Mouse (Mus musculus): Measurements from ENCODE around the gene Dhx16. TPM values are rescaled to one million over a fixed set of nuclear protein-coding genes. Genes with fewer than 3 reads are reported as not detected.

The Dhx16 gene
- total RNA-seq, 4 experiments from 2014 or later = 18.7 to 20.8 (median 20.1) TPM

DNA sequence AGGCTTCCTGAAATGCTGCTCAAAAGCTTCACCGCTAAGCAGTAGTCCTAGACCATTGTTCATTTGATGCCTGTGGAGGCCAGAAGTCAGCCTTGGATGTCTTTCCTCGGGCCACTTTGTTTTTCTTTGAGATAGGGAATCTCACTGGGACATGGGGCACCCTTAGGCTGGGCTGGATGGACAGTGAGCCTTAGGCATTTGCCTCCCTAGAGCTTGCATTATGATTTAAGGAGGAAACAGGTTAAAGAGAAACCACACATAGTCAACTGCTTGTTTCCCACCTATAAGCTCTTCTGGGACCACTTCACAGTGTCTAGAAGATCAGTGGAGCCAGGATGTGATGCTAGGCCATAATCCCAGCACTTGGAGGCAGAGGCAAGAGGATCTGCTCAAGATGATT lies 19.8 kb upstream of the Dhx16 start:
- no peak for DNase-seq (ENCODE audit: low spot score)

DNA sequence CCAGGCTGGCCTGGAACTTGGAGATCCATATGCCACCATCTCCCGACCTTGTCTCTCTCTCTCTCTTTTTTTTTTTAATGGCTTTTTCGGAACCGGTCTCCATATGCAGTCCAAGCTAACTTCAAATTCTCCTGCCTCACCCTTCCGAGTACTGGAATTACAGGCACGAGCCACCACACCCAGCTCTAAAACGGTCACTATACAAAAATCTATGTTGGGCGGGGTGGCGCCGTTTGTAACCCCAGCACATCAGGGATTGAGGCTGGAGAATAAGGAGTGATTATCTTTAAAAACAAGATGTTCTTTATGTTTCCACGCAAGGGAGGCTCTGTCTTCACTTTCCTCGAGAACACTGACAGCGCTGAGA lies 18.8 kb upstream of the Dhx16 start:
- DNase-seq (ENCODE audit: low spot score) = no peak

DNA sequence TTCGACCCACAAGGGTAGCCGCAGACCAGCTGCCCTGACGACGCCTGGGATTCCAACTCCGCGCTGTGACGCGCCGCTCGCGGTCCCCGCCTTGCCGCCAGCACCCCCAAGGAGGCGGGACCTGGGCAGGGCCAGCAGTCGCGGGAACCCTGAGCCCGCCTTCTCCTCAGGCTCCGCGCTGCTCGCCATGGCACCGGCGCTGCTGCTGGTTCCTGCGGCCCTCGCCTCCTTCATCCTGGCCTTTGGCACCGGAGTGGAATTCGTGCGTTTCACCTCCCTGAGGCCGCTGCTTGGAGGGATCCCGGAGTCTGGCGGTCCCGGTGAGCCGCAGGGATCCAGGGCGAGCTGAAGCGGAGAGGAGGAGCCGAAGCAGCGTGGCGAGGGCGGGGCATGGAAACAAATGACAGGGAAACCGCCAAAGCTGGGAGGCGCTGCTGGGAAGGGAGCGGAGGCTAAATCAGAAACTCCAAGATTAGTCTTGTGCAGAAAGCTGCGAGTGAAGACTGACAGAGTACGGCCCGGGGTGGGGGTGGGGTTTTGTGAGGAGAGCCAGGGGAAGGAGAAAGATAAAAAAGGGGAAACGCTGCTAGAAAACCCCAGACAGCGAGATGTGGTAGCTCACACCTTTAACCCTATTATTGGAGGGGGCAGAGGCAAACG lies 18.3 kb upstream of the Dhx16 start, which contains the start of gene Nrm:
Gene Nrm (plus strand): TSS at position 121 of the 660 bp plus-strand sequence.
- DNase-seq (ENCODE audit: low spot score) = peak; percentile 95

DNA sequence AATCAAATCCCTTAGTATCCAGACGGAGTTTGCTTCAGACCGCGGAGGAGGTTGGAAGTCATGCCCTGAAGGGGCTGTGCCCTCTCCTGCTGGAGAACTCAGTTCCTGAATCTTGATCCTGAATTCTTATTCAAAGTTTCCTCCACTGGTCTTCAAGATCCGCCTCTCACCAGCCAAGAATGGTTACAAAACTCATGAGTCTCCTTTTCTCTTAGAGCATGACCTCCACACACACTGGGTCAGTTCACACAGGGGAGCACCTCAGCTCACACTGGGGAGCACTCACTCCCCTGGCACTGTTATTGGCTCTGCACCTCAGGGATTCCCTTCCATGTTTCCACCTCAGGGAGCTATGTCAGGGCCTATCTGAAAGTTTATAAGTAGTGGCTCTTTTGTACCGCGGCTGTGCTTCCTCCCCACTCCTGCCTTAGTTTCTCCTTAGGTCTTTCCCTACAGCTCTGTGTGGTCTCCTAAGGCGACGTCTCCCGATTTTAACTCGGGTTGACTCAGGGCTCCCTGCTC lies 14.7 kb upstream of the Dhx16 start:
- no peak for DNase-seq (ENCODE audit: low spot score)

DNA sequence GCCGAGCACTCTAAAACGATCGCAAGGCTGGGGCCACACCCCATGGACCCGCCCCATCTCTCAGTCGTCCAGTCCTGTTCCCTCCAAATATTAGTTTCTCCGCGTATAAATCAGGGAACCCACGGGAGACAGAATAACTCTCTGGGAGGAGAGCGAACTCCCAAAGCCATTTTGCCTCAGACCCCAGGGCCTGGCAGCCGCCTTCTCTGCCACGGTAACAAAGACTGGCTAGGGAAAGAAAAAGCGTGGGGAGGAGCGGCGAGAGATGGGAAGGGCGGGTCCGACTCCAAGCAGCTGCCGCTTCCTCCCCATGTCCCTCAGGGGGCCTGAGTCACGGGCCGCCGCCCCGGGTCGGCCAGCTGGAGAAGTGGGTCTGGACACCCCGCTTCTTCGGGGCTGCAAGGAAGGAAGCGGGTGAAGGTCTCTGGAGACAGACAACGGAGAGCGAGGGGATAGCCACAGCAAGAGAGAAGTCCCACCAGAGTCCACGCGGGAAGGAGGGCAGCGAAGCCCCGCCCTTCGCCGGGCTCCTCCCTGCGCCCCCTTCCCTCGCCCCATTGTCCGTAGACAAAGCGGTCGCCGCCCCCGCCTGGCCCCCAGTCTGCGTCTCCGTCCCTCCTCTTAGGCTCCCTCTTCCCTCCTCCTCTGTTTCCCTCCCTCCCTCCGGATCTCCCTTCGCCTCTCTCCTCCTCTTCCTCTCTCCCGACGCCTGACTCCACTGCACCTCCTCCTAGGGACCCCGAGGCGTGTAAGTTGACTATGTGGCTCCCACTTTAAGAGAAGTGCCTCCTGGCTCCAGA lies 13.9 kb upstream of the Dhx16 start, which contains the start of gene Ppp1r18:
Gene Ppp1r18 (plus strand): TSS at position 113 of the 800 bp plus-strand sequence.
- DNase-seq (ENCODE audit: low spot score) = peak; percentile 87

DNA sequence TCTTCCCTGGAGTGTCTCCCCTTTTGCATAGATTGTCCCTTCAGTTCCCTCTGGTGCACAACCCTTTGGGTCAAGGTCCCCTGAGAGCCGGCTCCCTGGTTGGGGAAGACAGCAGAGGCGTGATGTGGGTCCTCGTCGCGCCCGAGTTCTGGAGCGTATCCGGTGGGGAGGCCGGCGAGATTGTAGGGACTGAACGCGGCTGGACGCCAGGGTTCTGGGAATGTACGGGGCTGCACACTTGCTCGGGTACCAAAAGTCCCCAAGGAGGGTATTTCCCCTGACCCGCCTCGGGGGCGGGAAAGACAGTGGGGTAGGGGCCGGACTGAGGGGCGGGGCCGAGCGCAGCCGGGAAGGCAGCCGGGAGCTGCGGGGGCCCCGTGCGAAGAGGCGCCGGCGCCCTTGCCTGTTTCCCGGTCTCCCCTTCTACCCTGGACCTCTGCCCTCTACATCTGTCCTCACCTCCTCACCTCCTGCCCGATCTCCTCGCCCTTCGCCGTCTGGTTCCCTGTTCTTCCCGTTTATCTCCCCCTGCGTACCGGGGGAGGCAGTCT lies 13.3 kb upstream of the Dhx16 start:
- no peak for DNase-seq (ENCODE audit: low spot score)

DNA sequence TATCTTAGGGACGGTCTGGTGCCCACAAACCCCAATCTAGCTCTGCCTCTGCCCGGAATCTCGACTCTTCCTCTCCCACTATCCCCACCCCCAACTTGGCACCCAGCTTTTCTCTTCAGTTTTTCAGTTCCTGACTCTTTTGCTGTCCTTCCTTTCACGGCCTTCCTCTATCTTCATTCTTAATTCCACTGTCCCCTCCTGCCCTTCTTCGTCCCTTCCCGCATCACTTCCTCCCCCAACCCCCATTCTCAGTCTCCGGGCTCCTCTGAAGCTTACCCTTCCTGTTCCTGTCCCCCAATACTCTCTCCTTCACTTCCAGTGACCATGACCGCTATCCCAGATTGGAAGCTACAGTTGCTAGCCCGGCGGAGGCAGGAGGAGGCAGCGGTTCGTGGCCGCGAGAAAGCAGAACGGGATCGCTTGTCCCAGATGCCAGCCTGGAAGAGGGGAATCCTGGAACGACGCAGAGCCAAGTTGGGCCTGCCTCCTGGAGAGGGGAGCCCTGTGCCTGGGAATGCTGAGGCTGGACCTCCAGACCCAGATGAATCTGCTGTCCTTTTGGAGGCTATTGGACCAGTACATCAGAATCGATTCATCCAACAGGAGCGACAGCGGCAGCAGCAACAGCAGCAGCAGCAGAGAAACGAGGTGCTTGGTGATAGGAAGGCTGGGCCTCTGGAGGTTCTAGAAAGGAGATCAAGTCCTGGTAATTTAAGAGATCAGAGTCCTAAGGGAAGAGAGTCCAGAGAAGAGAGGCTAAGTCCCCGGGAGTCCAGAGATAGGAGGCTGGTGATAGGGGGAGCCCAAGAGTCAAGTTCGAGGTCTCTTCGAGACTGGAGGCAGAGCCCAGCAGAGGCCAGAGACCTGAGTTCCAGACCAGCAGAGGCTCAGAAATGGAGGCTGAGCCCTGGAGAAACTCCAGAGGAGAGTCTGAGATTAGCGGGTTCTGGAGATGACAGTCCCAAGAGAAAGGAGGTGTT lies 12.4 kb upstream of the Dhx16 start:
- peak; percentile 61 for DNase-seq (ENCODE audit: low spot score)

DNA sequence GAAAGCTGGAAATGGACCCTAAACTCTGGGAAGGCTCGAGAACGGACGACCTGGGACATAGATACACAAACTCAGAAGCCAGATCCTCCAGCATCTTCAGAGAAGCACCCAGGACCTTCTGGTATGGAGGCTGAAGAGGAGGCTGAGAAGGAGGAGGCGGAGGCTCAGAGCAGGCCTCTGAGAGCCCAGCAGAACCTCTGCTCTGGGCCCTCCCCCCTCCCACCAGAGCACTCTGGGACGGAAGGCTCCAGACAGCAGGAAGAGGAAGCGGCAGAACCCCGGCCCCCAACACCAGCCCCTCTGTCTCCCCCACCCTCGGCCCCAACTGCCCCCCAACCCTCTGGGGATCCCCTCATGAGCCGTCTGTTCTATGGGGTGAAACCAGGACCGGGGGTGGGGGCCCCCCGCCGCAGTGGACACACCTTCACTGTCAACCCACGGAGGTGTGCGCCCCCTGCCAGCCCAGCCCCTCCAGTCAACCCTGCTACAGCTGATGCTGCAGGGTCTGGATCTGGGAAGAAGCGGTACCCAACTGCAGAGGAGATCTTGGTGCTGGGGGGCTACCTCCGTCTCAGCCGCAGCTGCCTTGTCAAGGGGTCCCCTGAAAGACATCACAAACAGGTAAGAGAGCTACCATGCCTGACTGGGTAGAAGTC lies 11.3 kb upstream of the Dhx16 start:
- DNase-seq (ENCODE audit: low spot score) = peak; percentile 40

DNA sequence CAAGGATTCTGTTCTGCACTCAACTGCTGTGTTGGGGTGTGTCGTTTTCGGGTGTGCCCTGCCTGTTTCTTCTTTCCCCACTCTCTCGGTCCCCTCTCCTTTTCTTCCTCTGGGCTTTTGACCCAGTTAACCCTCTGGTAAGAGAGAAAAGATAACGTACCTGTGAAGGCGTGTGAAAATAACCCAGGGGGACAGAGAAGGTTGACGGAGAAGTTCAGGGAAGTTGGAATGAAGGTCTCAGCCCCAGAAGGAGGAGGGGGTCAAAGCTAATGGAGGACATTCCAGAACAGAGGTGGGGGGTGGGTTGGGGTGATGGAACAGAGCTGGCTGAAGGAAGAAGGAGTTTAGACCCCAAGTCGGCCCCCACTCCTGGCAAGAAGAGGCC lies 10.7 kb upstream of the Dhx16 start:
- DNase-seq (ENCODE audit: low spot score) = no peak

DNA sequence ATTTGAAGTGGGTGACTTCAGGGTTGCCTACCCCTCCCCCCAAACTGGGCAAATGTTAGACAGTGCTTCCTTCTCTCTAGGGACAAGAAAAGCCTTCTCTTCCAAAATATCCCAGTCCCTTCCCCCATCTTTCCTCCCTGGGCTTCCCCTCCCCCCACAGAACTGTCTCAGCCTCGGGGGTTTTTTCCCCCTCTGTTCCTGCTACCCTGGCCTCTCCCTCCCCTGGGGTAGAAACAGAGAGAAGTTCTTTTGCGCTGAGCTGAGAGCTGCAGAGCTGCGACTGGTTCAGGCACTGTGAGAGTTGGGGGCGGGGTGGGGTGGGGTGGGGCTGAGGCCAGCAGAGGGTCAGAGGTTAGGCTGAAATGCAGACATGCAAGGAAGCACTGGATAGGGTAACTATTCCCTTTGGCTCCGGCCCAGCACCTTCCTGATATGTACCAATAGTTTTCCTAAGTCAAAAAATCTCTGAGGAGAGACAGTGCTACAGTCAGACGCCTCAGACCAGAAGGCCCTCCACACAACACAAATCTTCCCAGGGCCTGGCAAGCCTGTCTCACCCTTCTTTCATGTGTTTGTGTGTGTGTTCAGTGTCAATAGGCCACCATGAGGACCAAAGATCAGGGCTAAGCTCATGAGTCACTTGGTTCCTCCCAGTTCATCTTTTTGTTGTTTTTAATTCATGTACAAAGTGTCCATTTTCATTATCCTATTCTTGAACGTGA lies 10.1 kb upstream of the Dhx16 start:
- peak; percentile 68 for DNase-seq (ENCODE audit: low spot score)

DNA sequence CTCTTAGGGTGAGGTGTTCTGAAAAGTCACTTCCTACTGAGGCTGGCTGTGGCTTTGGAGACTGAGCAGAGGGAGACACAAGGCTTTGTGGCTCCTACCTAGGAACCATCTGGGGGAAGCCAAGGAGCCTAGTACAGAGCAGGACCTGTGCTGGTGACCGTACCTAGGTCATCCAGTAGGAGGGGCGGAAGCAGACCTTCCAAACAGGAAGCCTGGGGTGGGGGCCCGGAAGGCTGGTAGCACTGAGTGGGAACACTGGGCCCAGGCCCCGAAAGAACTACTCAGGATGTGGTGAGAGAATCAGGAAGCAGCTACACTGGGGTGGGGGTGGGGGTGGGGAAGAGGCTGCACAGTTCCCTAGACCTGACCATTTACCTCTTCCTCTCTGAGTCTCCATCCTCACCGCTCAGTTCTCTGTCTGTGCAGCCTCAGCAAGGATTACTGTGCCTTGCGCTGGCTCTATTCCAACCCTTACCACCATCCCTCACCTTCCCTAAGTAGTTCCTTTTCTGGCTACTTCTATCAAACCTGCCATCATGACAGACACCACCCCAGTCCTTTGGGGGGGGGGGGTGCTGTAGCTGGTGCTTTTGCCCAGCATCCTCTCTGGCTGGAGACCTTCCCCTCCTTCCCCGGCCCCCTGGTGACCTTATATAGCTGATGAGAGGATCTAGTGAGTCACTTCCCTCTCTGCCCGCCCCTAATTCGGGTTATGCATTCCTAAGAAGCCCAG lies 9.3 kb upstream of the Dhx16 start:
- peak; percentile 82 for DNase-seq (ENCODE audit: low spot score)

DNA sequence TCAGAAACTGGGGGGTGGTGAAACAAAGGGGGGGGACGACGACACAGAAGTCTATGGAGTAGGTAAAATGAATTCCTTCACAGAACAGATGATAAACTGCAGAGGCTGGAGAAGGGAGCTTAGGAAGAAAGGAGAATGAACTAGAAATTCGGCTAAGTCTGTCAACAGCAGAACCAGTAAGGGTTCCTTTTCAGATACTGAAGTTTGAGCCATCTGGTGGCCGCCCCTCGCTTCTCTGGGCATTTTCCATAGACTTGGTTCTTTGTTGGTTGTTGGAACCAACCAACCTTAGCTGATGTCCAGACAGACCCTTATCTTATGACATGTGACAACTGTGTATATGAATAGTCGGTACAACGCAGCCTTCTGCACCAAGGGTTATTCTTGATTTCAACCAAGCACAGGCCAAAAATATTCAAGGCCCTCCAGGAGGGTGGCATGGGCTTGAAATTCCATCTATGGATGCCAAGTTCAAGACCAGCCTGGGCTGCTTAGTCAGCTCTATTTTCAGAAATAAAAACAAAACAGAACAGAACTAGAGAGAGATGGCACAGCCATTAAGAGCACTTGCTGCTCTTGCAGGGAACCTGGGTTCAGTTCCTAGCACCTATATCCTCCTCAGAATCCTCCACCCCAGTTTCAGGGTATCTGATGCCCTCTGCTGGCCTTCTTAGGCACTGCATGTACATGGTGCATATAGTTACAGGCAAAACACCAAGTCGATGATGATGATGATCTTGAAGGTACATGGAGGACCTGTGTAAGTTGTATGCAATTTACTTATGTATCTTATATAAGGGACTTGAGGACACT lies 8.5 kb upstream of the Dhx16 start:
- DNase-seq (ENCODE audit: low spot score) = no peak

DNA sequence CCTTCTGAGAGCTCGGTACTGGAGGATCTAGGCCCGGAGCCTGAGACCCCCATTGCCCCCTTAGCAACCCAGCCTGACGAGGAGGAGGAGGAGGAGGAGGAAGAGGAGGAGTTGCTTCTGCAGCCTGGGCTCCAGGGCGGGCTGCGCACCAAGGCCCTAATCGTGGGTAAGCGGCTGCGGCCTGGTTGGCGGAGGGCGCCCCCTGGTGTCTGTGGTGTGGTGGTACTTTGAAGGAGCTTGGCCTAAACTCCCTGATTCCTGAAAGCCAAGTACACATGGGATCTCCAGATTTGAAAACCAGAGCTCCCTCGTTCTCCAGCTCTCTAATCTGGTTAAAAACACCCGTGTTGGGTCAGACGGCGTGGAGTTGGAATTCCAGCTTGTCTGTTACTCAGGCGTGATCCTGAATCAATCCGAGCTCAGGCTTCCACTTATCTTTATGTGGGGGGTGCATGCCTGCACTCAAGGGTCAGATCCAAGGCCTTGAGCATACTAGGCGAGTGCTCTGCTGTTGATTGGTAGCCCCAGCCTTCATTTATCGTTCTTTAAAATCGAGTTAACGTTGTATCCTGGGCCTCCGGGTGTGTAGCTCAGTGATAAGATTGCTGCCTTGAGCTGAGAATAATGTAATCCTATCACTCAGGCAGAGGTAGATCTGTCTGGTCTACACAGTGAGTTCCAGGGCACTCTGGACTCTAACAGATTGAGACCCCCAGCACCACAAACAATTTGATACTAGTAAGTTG lies 5.7 kb upstream of the Dhx16 start:
- DNase-seq (ENCODE audit: low spot score) = peak; percentile 88

DNA sequence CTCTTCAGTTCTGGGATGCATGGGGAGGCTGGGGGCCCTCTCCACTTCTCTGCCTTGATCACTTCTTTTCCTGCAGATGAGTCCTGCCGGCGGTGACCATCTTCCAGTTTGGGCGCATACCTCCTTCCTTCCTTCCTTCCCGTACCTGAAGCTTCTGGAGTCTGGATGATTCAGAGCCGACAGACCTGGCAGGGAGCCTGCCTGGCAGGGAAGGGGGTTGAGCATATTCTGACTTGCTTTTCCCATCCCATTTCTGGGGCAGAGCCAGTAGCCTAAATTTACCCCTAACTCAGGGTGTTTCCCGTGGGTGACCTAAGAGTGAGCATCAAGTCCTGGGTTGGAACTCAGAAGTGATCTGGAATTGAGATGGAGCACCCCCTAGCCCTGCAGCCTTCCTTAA lies 4.9 kb upstream of the Dhx16 start:
- DNase-seq (ENCODE audit: low spot score) = peak; percentile 20

DNA sequence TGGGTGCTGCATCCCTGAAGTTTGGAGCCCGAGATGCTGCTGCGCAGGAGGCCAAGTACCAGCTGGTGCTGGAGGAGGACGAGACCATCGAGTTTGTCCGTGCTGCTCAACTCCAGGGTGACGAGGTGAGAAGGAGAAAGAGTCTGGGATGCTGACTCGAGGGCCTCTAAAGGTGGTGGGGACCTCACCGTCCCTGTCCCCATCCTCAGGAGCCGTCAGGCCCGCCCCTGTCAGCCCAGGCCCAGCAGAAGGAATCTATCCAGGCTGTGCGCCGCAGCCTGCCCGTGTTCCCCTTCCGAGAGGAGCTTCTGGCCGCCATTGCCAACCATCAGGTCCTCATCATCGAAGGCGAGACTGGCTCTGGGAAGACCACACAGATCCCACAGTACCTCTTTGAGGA lies 3.3 kb downstream of the Dhx16 start:
- DNase-seq (ENCODE audit: low spot score) = no peak

DNA sequence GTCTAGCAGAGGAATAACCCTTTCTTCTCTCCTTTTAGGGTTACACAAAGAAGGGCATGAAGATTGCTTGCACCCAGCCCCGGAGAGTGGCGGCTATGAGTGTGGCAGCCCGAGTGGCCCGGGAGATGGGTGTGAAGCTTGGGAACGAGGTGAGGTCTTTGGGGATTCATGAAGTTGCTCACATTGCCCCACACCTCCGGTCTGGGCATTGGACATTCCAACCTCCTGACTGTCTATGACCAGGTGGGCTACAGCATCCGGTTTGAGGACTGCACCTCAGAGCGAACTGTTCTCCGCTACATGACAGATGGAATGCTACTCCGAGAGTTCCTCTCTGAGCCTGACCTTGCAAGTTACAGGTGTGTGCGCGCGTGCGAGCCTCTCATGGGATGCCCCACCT lies 4.2 kb downstream of the Dhx16 start:
- DNase-seq (ENCODE audit: low spot score) = no peak

DNA sequence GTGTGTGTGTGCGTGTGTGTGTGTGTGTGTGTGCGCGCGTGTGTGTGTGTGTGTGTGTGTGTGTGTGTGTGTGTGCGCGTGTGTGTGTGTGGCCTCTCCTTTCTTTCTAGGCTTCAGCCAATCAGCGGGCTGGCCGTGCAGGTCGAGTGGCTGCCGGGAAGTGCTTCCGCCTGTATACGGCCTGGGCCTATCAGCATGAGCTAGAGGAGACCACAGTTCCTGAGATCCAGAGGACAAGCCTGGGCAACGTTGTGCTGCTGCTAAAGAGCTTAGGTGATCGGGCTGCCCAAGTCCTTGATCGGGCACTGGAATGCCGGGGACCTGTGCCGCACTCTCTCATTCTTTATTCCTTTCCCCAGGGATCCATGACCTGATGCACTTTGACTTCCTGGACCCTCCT lies 8.1 kb downstream of the Dhx16 start:
- no peak for DNase-seq (ENCODE audit: low spot score)

All from heart, adult 8-10 months (tissue).